Mouse (Mus musculus): ENCODE measurements at regions not wholly inside any gene's neighbourhood (a gene's known extent, or its start where the extent isn't known, plus 50 kb on each side); places are given as distances from the start of the nearest gene placed in this dataset. TPM values are rescaled to one million over a fixed set of nuclear protein-coding genes. Genes with fewer than 3 reads are reported as not detected.

Small RNA genes in the stretch of these regions (microRNA-seq; reads per million reads assigned to microRNA genes)
- gene Gm25347, result not detected

Data from forebrain, embryonic 16.5 days (tissue).